Mouse (Mus musculus): ENCODE data around the gene Slc16a2. TPM values are rescaled to one million over a fixed set of nuclear protein-coding genes. Genes with fewer than 3 reads are reported as not detected.

The Slc16a2 gene
- polyA plus RNA-seq, 1 experiment from 2014 or later: 10.2 TPM

- no peak overlapping the region for H3K9ac ChIP-seq (ENCODE audit: low read length)
- no peak overlapping the region for H3K27ac ChIP-seq (ENCODE audit: low read length)
- H3K4me3 ChIP-seq (replicated peaks; ENCODE audit: low read length): no peak overlapping the region
- WGBS: 72% methylated on average over 6 of the region's 6 CpGs
- no peaks in the 10 kb centered on the region for H3K36me3 ChIP-seq (ENCODE audit: control insufficient read depth, insufficient read depth, low read length)
- H3K4me1 ChIP-seq (ENCODE audit: control insufficient read depth, insufficient read depth, low read length): no peaks in the 10 kb centered on the region
- no peaks in the 10 kb centered on the region; the same call in 1 of the 2 replicates for H3K9me3 ChIP-seq (replicated peaks; ENCODE audit: control insufficient read depth, low read length)
- H3K27me3 ChIP-seq (ENCODE audit: control insufficient read depth, insufficient read depth, low read length): peaks cover 34% of the 10 kb centered on the region; the same call in 1 of the 2 replicates
- ATAC-seq (ENCODE audit: insufficient read depth, low FRiP score): no peak
- no peak overlapping the region for H3K4me2 ChIP-seq (ENCODE audit: low read depth, low read length)
Measured at GRCm38 (mm10) chrX:103819253-103819652, 2.5 kb downstream of the Slc16a2 start.

GRCm38 (mm10) chrX:103812690-103813089 is 9.1 kb downstream of the Slc16a2 start:
- H3K27me3 ChIP-seq (ENCODE audit: control insufficient read depth, insufficient read depth, low read length): peaks cover 22% of the 10 kb centered on the region; the same call in 1 of the 2 replicates
- no peaks in the 10 kb centered on the region for H3K4me1 ChIP-seq (ENCODE audit: control insufficient read depth, insufficient read depth, low read length)
- no peak for ATAC-seq (ENCODE audit: insufficient read depth, low FRiP score)
- H3K9me3 ChIP-seq (replicated peaks; ENCODE audit: control insufficient read depth, low read length): no peaks in the 10 kb centered on the region
- 57% methylated on average over 1 of the region's 1 CpGs for WGBS
- no peak overlapping the region for H3K9ac ChIP-seq (ENCODE audit: low read length)
- H3K27ac ChIP-seq (ENCODE audit: low read length): no peak overlapping the region
- no peaks in the 10 kb centered on the region for H3K36me3 ChIP-seq (ENCODE audit: control insufficient read depth, insufficient read depth, low read length)
- no peak overlapping the region for H3K4me3 ChIP-seq (replicated peaks; ENCODE audit: low read length)
- H3K4me2 ChIP-seq (ENCODE audit: low read depth, low read length): no peak overlapping the region

GRCm38 (mm10) chrX:103810483-103810882 is 11.3 kb downstream of the Slc16a2 start:
- ATAC-seq (ENCODE audit: insufficient read depth, low FRiP score): no peak
- H3K9me3 ChIP-seq (replicated peaks; ENCODE audit: control insufficient read depth, low read length): no peaks in the 10 kb centered on the region
- H3K4me2 ChIP-seq (ENCODE audit: low read depth, low read length): no peak overlapping the region
- 62% methylated on average over 1 of the region's 1 CpGs for WGBS
- peaks cover 23% of the 10 kb centered on the region; the same call in 1 of the 2 replicates for H3K27me3 ChIP-seq (ENCODE audit: control insufficient read depth, insufficient read depth, low read length)
- no peak overlapping the region for H3K9ac ChIP-seq (ENCODE audit: low read length)
- no peak overlapping the region for H3K4me3 ChIP-seq (replicated peaks; ENCODE audit: low read length)
- no peaks in the 10 kb centered on the region for H3K4me1 ChIP-seq (ENCODE audit: control insufficient read depth, insufficient read depth, low read length)
- H3K27ac ChIP-seq (ENCODE audit: low read length): no peak overlapping the region
- H3K36me3 ChIP-seq (ENCODE audit: control insufficient read depth, insufficient read depth, low read length): no peaks in the 10 kb centered on the region

GRCm38 (mm10) chrX:103806373-103806772 is 15.4 kb downstream of the Slc16a2 start:
- 63% methylated on average over 4 of the region's 4 CpGs for WGBS
- H3K36me3 ChIP-seq (ENCODE audit: control insufficient read depth, insufficient read depth, low read length): no peaks in the 10 kb centered on the region

DNA sequence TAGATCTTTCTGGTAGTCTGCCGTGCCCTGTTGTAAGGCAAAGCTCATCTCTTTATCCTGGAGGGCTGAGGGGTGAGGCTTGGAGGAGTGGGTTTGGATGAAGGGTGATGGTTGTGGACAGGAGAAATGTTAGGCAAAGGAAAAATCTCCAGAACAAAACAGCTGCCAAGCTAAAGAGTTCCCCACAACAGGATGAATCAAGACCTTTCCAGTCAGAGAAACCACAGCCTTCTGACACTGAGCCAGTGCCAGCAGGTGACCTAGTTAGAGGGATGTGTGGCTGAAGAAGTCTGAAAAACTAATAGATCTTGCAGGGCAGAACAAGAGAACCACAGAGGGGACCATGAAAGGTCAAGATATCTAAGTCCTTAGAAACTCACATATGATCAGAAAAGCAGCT is 24.8 kb downstream of the Slc16a2 start:
- Histone ChIP-seq H3K9me3 (replicated peaks; ENCODE audit: control insufficient read depth, low read length) (no peaks in the 10 kb centered on the region), H3K4me2 (ENCODE audit: low read depth, low read length) (no peak overlapping the region), H3K4me3 (replicated peaks; ENCODE audit: low read length) (no peak overlapping the region), H3K27ac (ENCODE audit: low read length) (no peak overlapping the region), H3K4me1 (ENCODE audit: control insufficient read depth, insufficient read depth, low read length) (no peaks in the 10 kb centered on the region), H3K9ac (ENCODE audit: low read length) (no peak overlapping the region), H3K27me3 (ENCODE audit: control insufficient read depth, insufficient read depth, low read length) (peaks cover 27% of the 10 kb centered on the region; the same call in 1 of the 2 replicates), H3K36me3 (ENCODE audit: control insufficient read depth, insufficient read depth, low read length) (no peaks in the 10 kb centered on the region)
- ATAC-seq (ENCODE audit: insufficient read depth, low FRiP score): no peak
- 84% methylated on average over 1 of the region's 1 CpGs for WGBS

More at GRCm38 (mm10) chrX:103806373-103806772, 15.4 kb downstream of the Slc16a2 start:
- no peak overlapping the region for H3K9ac ChIP-seq (ENCODE audit: low read length)
- no peak overlapping the region for H3K27ac ChIP-seq (ENCODE audit: low read length)
- no peaks in the 10 kb centered on the region for H3K9me3 ChIP-seq (replicated peaks; ENCODE audit: control insufficient read depth, low read length)
- H3K27me3 ChIP-seq (ENCODE audit: control insufficient read depth, insufficient read depth, low read length): peaks cover 21% of the 10 kb centered on the region; the same call in 1 of the 2 replicates
- H3K4me3 ChIP-seq (replicated peaks; ENCODE audit: low read length): no peak overlapping the region
- no peaks in the 10 kb centered on the region for H3K4me1 ChIP-seq (ENCODE audit: control insufficient read depth, insufficient read depth, low read length)
- H3K4me2 ChIP-seq (ENCODE audit: low read depth, low read length): no peak overlapping the region
- ATAC-seq (ENCODE audit: insufficient read depth, low FRiP score): no peak

DNA sequence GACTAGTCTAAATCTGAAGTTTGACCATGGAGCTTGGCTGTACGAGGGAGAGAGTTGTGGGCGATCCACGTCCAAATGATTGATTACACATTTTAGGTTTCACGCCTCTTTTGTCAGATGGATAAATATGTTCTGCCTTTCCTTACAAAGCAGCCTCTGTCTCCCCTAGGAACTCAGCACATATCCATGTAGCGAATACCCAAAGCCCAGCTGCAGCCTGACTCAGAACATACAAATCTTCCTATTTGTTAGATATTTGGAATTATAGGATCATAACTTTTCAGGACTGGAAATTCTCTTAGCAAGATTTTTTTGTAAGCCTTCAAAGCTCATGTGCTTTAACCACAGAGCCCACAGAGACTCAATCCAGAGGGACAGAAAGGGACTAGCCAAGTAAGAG is 26.3 kb downstream of the Slc16a2 start:
- no peaks in the 10 kb centered on the region for H3K36me3 ChIP-seq (ENCODE audit: control insufficient read depth, insufficient read depth, low read length)
- no peaks in the 10 kb centered on the region for H3K4me1 ChIP-seq (ENCODE audit: control insufficient read depth, insufficient read depth, low read length)
- ATAC-seq (ENCODE audit: insufficient read depth, low FRiP score): no peak
- H3K9ac ChIP-seq (ENCODE audit: low read length): no peak overlapping the region
- H3K27ac ChIP-seq (ENCODE audit: low read length): no peak overlapping the region
- 53% methylated on average over 5 of the region's 5 CpGs for WGBS
- peaks cover 35% of the 10 kb centered on the region; the same call in 1 of the 2 replicates for H3K27me3 ChIP-seq (ENCODE audit: control insufficient read depth, insufficient read depth, low read length)
- no peak overlapping the region for H3K4me2 ChIP-seq (ENCODE audit: low read depth, low read length)
- H3K9me3 ChIP-seq (replicated peaks; ENCODE audit: control insufficient read depth, low read length): no peaks in the 10 kb centered on the region
- no peak overlapping the region for H3K4me3 ChIP-seq (replicated peaks; ENCODE audit: low read length)

DNA sequence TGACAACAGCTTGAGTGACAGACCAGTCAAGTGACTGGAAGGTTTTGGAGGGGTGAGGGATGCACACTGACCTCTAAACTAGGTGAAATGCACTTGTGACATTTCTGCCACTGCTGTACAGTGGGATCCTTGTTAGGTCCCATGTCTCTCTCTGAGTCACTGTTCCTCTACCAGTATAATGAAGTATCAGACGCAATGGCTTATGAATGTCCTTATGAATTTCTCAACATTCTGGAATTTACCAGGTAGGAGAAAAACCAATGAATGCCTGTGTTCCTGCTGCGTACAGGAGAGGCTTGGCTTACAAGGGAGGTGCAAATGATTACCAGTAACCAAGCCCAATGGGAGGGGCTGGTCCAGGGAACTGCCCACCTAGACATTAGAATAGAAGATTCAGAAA is 30.5 kb downstream of the Slc16a2 start:
- WGBS: 68% methylated on average over 2 of the region's 2 CpGs
- no peak for ATAC-seq (ENCODE audit: insufficient read depth, low FRiP score)
- H3K36me3 ChIP-seq (ENCODE audit: control insufficient read depth, insufficient read depth, low read length): no peaks in the 10 kb centered on the region
- no peak overlapping the region for H3K4me3 ChIP-seq (replicated peaks; ENCODE audit: low read length)
- H3K9me3 ChIP-seq (replicated peaks; ENCODE audit: control insufficient read depth, low read length): no peaks in the 10 kb centered on the region
- peaks cover 19% of the 10 kb centered on the region; the same call in 1 of the 2 replicates for H3K27me3 ChIP-seq (ENCODE audit: control insufficient read depth, insufficient read depth, low read length)
- no peak overlapping the region for H3K4me2 ChIP-seq (ENCODE audit: low read depth, low read length)
- no peak overlapping the region for H3K9ac ChIP-seq (ENCODE audit: low read length)
- H3K4me1 ChIP-seq (ENCODE audit: control insufficient read depth, insufficient read depth, low read length): no peaks in the 10 kb centered on the region
- H3K27ac ChIP-seq (ENCODE audit: low read length): no peak overlapping the region

- H3K4me1 ChIP-seq (ENCODE audit: control insufficient read depth, insufficient read depth, low read length): no peaks in the 10 kb centered on the region
- H3K4me3 ChIP-seq (replicated peaks; ENCODE audit: low read length): no peak overlapping the region
- ATAC-seq (ENCODE audit: insufficient read depth, low FRiP score): no peak
- no peaks in the 10 kb centered on the region for H3K9me3 ChIP-seq (replicated peaks; ENCODE audit: control insufficient read depth, low read length)
- peaks cover 12% of the 10 kb centered on the region; the same call in 1 of the 2 replicates for H3K27me3 ChIP-seq (ENCODE audit: control insufficient read depth, insufficient read depth, low read length)
- H3K9ac ChIP-seq (ENCODE audit: low read length): no peak overlapping the region
- no peak overlapping the region for H3K4me2 ChIP-seq (ENCODE audit: low read depth, low read length)
- no peaks in the 10 kb centered on the region for H3K36me3 ChIP-seq (ENCODE audit: control insufficient read depth, insufficient read depth, low read length)
- 56% methylated on average over 2 of the region's 2 CpGs for WGBS
- no peak overlapping the region for H3K27ac ChIP-seq (ENCODE audit: low read length)
Measured at GRCm38 (mm10) chrX:103785681-103786080, 36.1 kb downstream of the Slc16a2 start.

- H3K27ac ChIP-seq (ENCODE audit: low read length): no peak overlapping the region
- H3K36me3 ChIP-seq (ENCODE audit: control insufficient read depth, insufficient read depth, low read length): no peaks in the 10 kb centered on the region
- H3K9ac ChIP-seq (ENCODE audit: low read length): no peak overlapping the region
- no peak overlapping the region for H3K4me2 ChIP-seq (ENCODE audit: low read depth, low read length)
- H3K4me1 ChIP-seq (ENCODE audit: control insufficient read depth, insufficient read depth, low read length): no peaks in the 10 kb centered on the region
- ATAC-seq (ENCODE audit: insufficient read depth, low FRiP score): no peak
- H3K9me3 ChIP-seq (replicated peaks; ENCODE audit: control insufficient read depth, low read length): no peaks in the 10 kb centered on the region
- H3K4me3 ChIP-seq (replicated peaks; ENCODE audit: low read length): no peak overlapping the region
- H3K27me3 ChIP-seq (ENCODE audit: control insufficient read depth, insufficient read depth, low read length): peaks cover 26% of the 10 kb centered on the region
Measured at GRCm38 (mm10) chrX:103776412-103776811, 45.4 kb downstream of the Slc16a2 start.
